ENCODE assay signal across 23 mouse cellular contexts in the genomic region with DNA sequence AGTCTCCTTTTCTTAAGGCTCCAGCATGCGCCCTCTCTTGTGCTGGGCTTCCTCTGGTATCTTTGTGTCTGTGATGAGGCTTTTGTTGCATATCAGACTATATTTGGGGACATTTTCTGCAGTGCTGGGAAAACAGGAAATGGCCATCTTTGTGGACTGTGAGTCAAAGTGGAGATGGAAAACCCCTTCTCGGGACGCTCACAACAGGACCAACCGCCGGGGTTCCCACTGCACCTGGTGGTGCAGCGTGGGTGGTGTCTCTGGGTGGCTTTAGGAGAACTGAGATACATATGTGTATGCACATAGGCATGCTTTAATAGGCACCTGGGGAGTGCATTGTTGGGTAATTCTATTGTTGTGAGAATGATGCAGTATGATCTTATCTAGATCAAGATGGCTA.
A peak's percentile ranks its signal among the peaks of the same experiment; 100 is the strongest.
DNase-seq lines count a peak whose midpoint lies in the region; ATAC-seq and TF ChIP-seq lines count a peak whose summit lies in the region.
"Had no signal": no experiment of that assay in that cellular context is flagged by ENCODE, and none has a peak within 500 bp of the region (broad histone marks: within the 10 kb centered on the region; RNA-seq: fewer than 3 reads in every experiment).

No protein-coding gene starts in this region.

- no peak overlapping the region for H3K27ac ChIP-seq in midbrain, embryonic 11.5 days (ENCODE audit: low read depth, low read length)
- H3K27ac ChIP-seq in midbrain, embryonic 13.5 days: no peak overlapping the region
- H3K27ac ChIP-seq in intestine, postnatal 0 days (ENCODE audit: low read depth, low read length): no peak overlapping the region
- H3K27ac ChIP-seq: forebrain, embryonic 10.5 days; forebrain, embryonic 13.5 days; gastrocnemius, adult 2 months; hindbrain, embryonic 14.5 days; hindbrain, postnatal 0 days had no signal

- no peak for TF ChIP-seq CTCF in intestine, postnatal 0 days (IDR thresholded peaks at IDR 0.05; ENCODE audit: low read depth)

- peaks cover 3% of the 10 kb centered on the region for H3K4me1 ChIP-seq in midbrain, embryonic 11.5 days (ENCODE audit: control insufficient read depth, insufficient read depth, low read length)
- H3K4me1 ChIP-seq in midbrain, embryonic 13.5 days (replicated peaks): 0 out of 2 replicates have a peak, but pooled peaks cover 7% of the 10 kb centered on the region
- H3K4me1 ChIP-seq in intestine, postnatal 0 days (replicated peaks; ENCODE audit: control insufficient read depth, insufficient read depth, low read length): no peaks in the 10 kb centered on the region

- peak; percentile 0 for DNase-seq in midbrain, embryonic 11.5 days (ENCODE audit: low spot score, missing footprints)
- peak; percentile 1 for DNase-seq in splenic B cell, adult 2 months (ENCODE audit: low read depth, low spot score)
- no peak for DNase-seq in gastrocnemius, postnatal 36 days
- DNase-seq: adrenal gland, postnatal 10 days; adrenal gland, postnatal 36 days; cerebellum, adult 18-20 months; cerebellum, adult 9-10 months; cerebellum, postnatal 14 days; gastrocnemius, adult 2 months; gastrocnemius, postnatal 14 days; heart, postnatal 10 days; heart, postnatal 4 days; kidney, adult 11 months had no signal

- H3K4me2 ChIP-seq in midbrain, embryonic 11.5 days: no peak overlapping the region
- no peak overlapping the region for H3K4me2 ChIP-seq in midbrain, embryonic 13.5 days (replicated peaks)
- no peak overlapping the region for H3K4me2 ChIP-seq in intestine, postnatal 0 days (replicated peaks; ENCODE audit: low read depth)
- H3K4me2 ChIP-seq: forebrain, embryonic 13.5 days; heart, embryonic 11.5 days; hindbrain, embryonic 14.5 days had no signal

- H3K9me3 ChIP-seq in midbrain, embryonic 11.5 days (ENCODE audit: control insufficient read depth, low read length): no peaks in the 10 kb centered on the region
- H3K9me3 ChIP-seq in midbrain, embryonic 13.5 days: no peaks in the 10 kb centered on the region
- no peaks in the 10 kb centered on the region for H3K9me3 ChIP-seq in intestine, postnatal 0 days (ENCODE audit: control insufficient read depth)
- H3K9me3 ChIP-seq: forebrain, embryonic 10.5 days; forebrain, embryonic 13.5 days had no signal

- no peak overlapping the region for H3K4me3 ChIP-seq in midbrain, embryonic 11.5 days (ENCODE audit: low read depth, low read length)
- no peak overlapping the region for H3K4me3 ChIP-seq in midbrain, embryonic 13.5 days (replicated peaks)
- no peak overlapping the region for H3K4me3 ChIP-seq in intestine, postnatal 0 days (ENCODE audit: low read depth, low read length)
- H3K4me3 ChIP-seq: forebrain, embryonic 10.5 days; forebrain, embryonic 13.5 days; gastrocnemius, adult 2 months had no signal

- no peaks in the 10 kb centered on the region for H3K27me3 ChIP-seq in midbrain, embryonic 11.5 days (ENCODE audit: control insufficient read depth, insufficient read depth, low read length)
- H3K27me3 ChIP-seq in midbrain, embryonic 13.5 days: no peaks in the 10 kb centered on the region
- no peaks in the 10 kb centered on the region for H3K27me3 ChIP-seq in splenic B cell, adult 2 months (ENCODE audit: control insufficient read depth, insufficient read depth, low read length, poor library complexity, severe bottlenecking)
- H3K27me3 ChIP-seq in intestine, postnatal 0 days (replicated peaks; ENCODE audit: control insufficient read depth, insufficient read depth, low read length): no peaks in the 10 kb centered on the region
- H3K27me3 ChIP-seq: forebrain, embryonic 13.5 days had no signal

- intact Hi-C loops in gastrocnemius, postnatal 36 days (cut with DNase I): no loop called here

- no peak for ATAC-seq in midbrain, embryonic 11.5 days (ENCODE audit: low FRiP score)
- ATAC-seq in midbrain, embryonic 13.5 days: no peak
- ATAC-seq in CD4-positive, CD25-positive, alpha-beta regulatory T cell, adult 4 months: peak; percentile 37
- no peak for ATAC-seq in intestine, postnatal 0 days
- ATAC-seq: activated CD4-positive, CD25-positive, alpha-beta regulatory T cell, adult 4 months; forebrain, embryonic 13.5 days; forebrain, embryonic 16.5 days; hindbrain, postnatal 0 days had no signal

- H3K9ac ChIP-seq in midbrain, embryonic 11.5 days (ENCODE audit: low read length): no peak overlapping the region
- no peak overlapping the region for H3K9ac ChIP-seq in midbrain, embryonic 13.5 days (replicated peaks)
- H3K9ac ChIP-seq in intestine, postnatal 0 days (ENCODE audit: low read depth, low read length): no peak overlapping the region
- H3K9ac ChIP-seq: forebrain, embryonic 13.5 days; hindbrain, embryonic 14.5 days had no signal

- H3K36me3 ChIP-seq in midbrain, embryonic 11.5 days (ENCODE audit: control insufficient read depth, insufficient read depth, low read length): no peaks in the 10 kb centered on the region
- no peaks in the 10 kb centered on the region for H3K36me3 ChIP-seq in midbrain, embryonic 13.5 days
- no peaks in the 10 kb centered on the region for H3K36me3 ChIP-seq in splenic B cell, adult 2 months (ENCODE audit: control insufficient read depth, insufficient read depth, low read length, poor library complexity, severe bottlenecking)
- no peaks in the 10 kb centered on the region for H3K36me3 ChIP-seq in intestine, postnatal 0 days (ENCODE audit: control insufficient read depth, insufficient read depth)
- H3K36me3 ChIP-seq: forebrain, embryonic 10.5 days had no signal

- WGBS in midbrain, embryonic 11.5 days: 92% methylated on average over 6 of the region's 6 CpGs
- WGBS in midbrain, embryonic 13.5 days: 88% methylated on average over 6 of the region's 6 CpGs
- WGBS in intestine, postnatal 0 days: 84% methylated on average over 6 of the region's 6 CpGs

Comparison
In these comparisons a context has a peak if more than half of its experiments do, and no peak if none do; other contexts are left out.
1. DNase-seq: peak in midbrain, embryonic 11.5 days (single experiment) and splenic B cell, adult 2 months (single experiment); none in gastrocnemius, postnatal 36 days (0 of 2).